Mouse (Mus musculus) forebrain, embryonic 11.5 days (tissue): ENCODE measurements around the gene Ttc8. TPM values are rescaled to one million over a fixed set of nuclear protein-coding genes. Genes with fewer than 3 reads are reported as not detected.
A peak's percentile ranks its signal among the peaks of the same experiment; 100 is the strongest.
"Not testable (repeated sequence)": the region's sequence is repeated elsewhere in the genome, so short reads cannot be mapped to it uniquely, and the experiment has no call there.

Experiments used
- ATAC-seq: fragments of 200-750 bp; cut with Nextera tagmentation; replicated peaks from 2 replicates; pipeline ENCODE4 v1.8.0; 2017; ENCODE audit warnings: moderate TSS enrichment; ENCODE audit not compliant: low FRiP score
- DNase-seq: peaks from one replicate; pipeline ENCODE4 v3.0.0-alpha.2; 2017; ENCODE audit warnings: low spot score
- H3K27ac ChIP-seq: fragments of 300-500 bp; sonication (generic); 2 replicates; pipeline ENCODE4 v1.5.1; 2014; ENCODE audit warnings: low read depth, low read length
- H3K27me3 ChIP-seq: fragments of 300-500 bp; sonication (generic); 2 replicates; pipeline ENCODE4 v1.6.1; 2014; ENCODE audit warnings: mild to moderate bottlenecking, low read length, mixed read lengths; ENCODE audit not compliant: control insufficient read depth, insufficient read depth
- H3K36me3 ChIP-seq: fragments of 300-500 bp; sonication (generic); 2 replicates; pipeline ENCODE4 v1.6.1; 2014; ENCODE audit warnings: mild to moderate bottlenecking, low read length, moderate library complexity, mixed read lengths; ENCODE audit not compliant: control insufficient read depth, insufficient read depth
- H3K4me1 ChIP-seq: fragments of 300-500 bp; sonication (generic); replicated peaks from 2 replicates; pipeline ENCODE4 v1.6.1; 2014; ENCODE audit warnings: low read length, mixed read lengths; ENCODE audit not compliant: control insufficient read depth, insufficient read depth
- H3K4me2 ChIP-seq: fragments of 300-500 bp; sonication (generic); 2 replicates; pipeline ENCODE4 v1.6.1; 2014; ENCODE audit warnings: low read depth, mild to moderate bottlenecking, low read length, moderate library complexity, mixed read lengths; ENCODE audit not compliant: severe bottlenecking
- H3K4me3 ChIP-seq: fragments of 300-500 bp; sonication (generic); 2 replicates; pipeline ENCODE4 v1.5.1; 2014; ENCODE audit warnings: low read depth, low read length
- H3K9ac ChIP-seq: fragments of 300-500 bp; sonication (generic); 2 replicates; pipeline ENCODE4 v1.6.1; 2014; ENCODE audit warnings: low read length
- H3K9me3 ChIP-seq: fragments of 300-500 bp; sonication (generic); 2 replicates; pipeline ENCODE4 v1.6.1; 2016; ENCODE audit warnings: low read length, mixed read lengths; ENCODE audit not compliant: control insufficient read depth
- WGBS: fragments of 180-500 bp; shearing (Covaris S2); extraction: QIAGEN DNeasy Blood & Tissue Kit; methylation state at CpG from one replicate; pipeline ENCODE4 v1.1.7; 2014; 5-methylcytosine and 5-hydroxymethylcytosine counted together
- polyA plus RNA-seq: library from polyadenylated mRNA; unstranded; fragments of >200 nt; fragmentation: Nextera tagmentation; extraction: Ambion mirVana; gene quantifications from 2 replicates; pipeline ENCODE4 v1.2.1, GENCODE M21; 2014

Gene Ttc8
- polyA plus RNA-seq, 1 experiment from 2014 or later, result 48.3 TPM

GRCm38 (mm10) chr12:98900341-98900880, 20.0 kb upstream of the Ttc8 start:
- no peaks in the 10 kb centered on the region for H3K27me3 ChIP-seq
- peaks cover 4% of the 10 kb centered on the region; the same call in 1 of the 2 replicates for H3K4me1 ChIP-seq
- no peaks in the 10 kb centered on the region for H3K9me3 ChIP-seq
- DNase-seq, result peak; percentile 80
- H3K9ac ChIP-seq, result peak overlapping the region; percentile 81
- peak overlapping the region; percentile 89 for H3K4me3 ChIP-seq
- H3K4me2 ChIP-seq, result peak overlapping the region; percentile 67
- no peaks in the 10 kb centered on the region for H3K36me3 ChIP-seq
- WGBS, result 2% methylated on average over 31 of the region's 31 CpGs
- ATAC-seq, result no peak; the same call in 1 of the 2 replicates
- peak overlapping the region; percentile 31; the same call in 1 of the 2 replicates for H3K27ac ChIP-seq

- ATAC-seq, result peak; percentile 93
- Histone ChIP-seq H3K4me3 (peak within 1 kb of the TSS; percentile 89), H3K27ac (peak within 1 kb of the TSS; percentile 74), H3K9ac (peak within 1 kb of the TSS; percentile 81), H3K9me3 (no peaks in the 10 kb centered on the region), H3K36me3 (no peaks in the 10 kb centered on the region), H3K4me2 (peak within 1 kb of the TSS; percentile 67), H3K4me1 (peaks cover 4% of the 10 kb centered on the region; the same call in 1 of the 2 replicates), H3K27me3 (no peaks in the 10 kb centered on the region)
- DNase-seq, result peak; percentile 95
- 1% methylated on average over 82 of the region's 101 CpGs for WGBS
Observed at GRCm38 (mm10) chr12:98900881-98901801, 19.2 kb upstream of the Ttc8 start, which contains the start of gene Eml5. Gene Eml5, minus strand, starts transcription at chr12:98901484.

- WGBS, result 83% methylated on average over 5 of the region's 5 CpGs
- no peaks in the 10 kb centered on the region for H3K9me3 ChIP-seq
- H3K27me3 ChIP-seq, result no peaks in the 10 kb centered on the region
- no peak overlapping the region for H3K27ac ChIP-seq
- ATAC-seq (no peak), DNase-seq (no peak)
- H3K4me3 ChIP-seq, result no peak overlapping the region
- H3K4me1 ChIP-seq, result no peaks in the 10 kb centered on the region
- H3K4me2 ChIP-seq, result no peak overlapping the region
- no peak overlapping the region for H3K9ac ChIP-seq
- no peaks in the 10 kb centered on the region for H3K36me3 ChIP-seq
Observed at GRCm38 (mm10) chr12:98905466-98905865, 14.9 kb upstream of the Ttc8 start.

- H3K4me2 ChIP-seq, result no peak overlapping the region
- no peaks in the 10 kb centered on the region for H3K9me3 ChIP-seq
- H3K27ac ChIP-seq, result no peak overlapping the region
- no peak overlapping the region for H3K9ac ChIP-seq
- no peak overlapping the region for H3K4me3 ChIP-seq
- 80% methylated on average over 9 of the region's 9 CpGs for WGBS
- ATAC-seq (no peak), DNase-seq (no peak)
- H3K36me3 ChIP-seq, result no peaks in the 10 kb centered on the region
- H3K4me1 ChIP-seq, result no peaks in the 10 kb centered on the region
- no peaks in the 10 kb centered on the region for H3K27me3 ChIP-seq
Observed at GRCm38 (mm10) chr12:98910096-98910495, 10.3 kb upstream of the Ttc8 start.

- no peak overlapping the region for H3K4me2 ChIP-seq
- no peak overlapping the region for H3K4me3 ChIP-seq
- WGBS, result 89% methylated on average over 4 of the region's 4 CpGs
- H3K9me3 ChIP-seq, result no peaks in the 10 kb centered on the region
- no peak for DNase-seq
- ATAC-seq, result no peak
- H3K4me1 ChIP-seq, result no peaks in the 10 kb centered on the region
- H3K9ac ChIP-seq, result no peak overlapping the region
- H3K36me3 ChIP-seq, result no peaks in the 10 kb centered on the region
- H3K27me3 ChIP-seq, result no peaks in the 10 kb centered on the region
- no peak overlapping the region for H3K27ac ChIP-seq
Observed at GRCm38 (mm10) chr12:98931174-98931573, 10.8 kb downstream of the Ttc8 start.

- DNase-seq (no peak), ATAC-seq (no peak)
- Histone ChIP-seq H3K4me1 (no peaks in the 10 kb centered on the region), H3K9me3 (no peaks in the 10 kb centered on the region), H3K27ac (no peak overlapping the region), H3K4me2 (no peak overlapping the region), H3K27me3 (no peaks in the 10 kb centered on the region), H3K4me3 (no peak overlapping the region), H3K36me3 (no peaks in the 10 kb centered on the region), H3K9ac (no peak overlapping the region)
- 84% methylated on average over 4 of the region's 4 CpGs for WGBS
Observed at GRCm38 (mm10) chr12:98932441-98932840, 12.1 kb downstream of the Ttc8 start.

GRCm38 (mm10) chr12:98932856-98933255, 12.5 kb downstream of the Ttc8 start:
- DNase-seq (no peak), ATAC-seq (no peak)
- Histone ChIP-seq H3K9ac (no peak overlapping the region), H3K4me1 (no peaks in the 10 kb centered on the region), H3K27me3 (no peaks in the 10 kb centered on the region), H3K4me3 (no peak overlapping the region), H3K36me3 (no peaks in the 10 kb centered on the region), H3K27ac (no peak overlapping the region), H3K4me2 (no peak overlapping the region), H3K9me3 (no peaks in the 10 kb centered on the region)
- WGBS, result 96% methylated on average over 1 of the region's 1 CpGs

- not testable (repeated sequence) for H3K27me3 ChIP-seq, H3K4me1 ChIP-seq, H3K4me3 ChIP-seq, H3K9me3 ChIP-seq, H3K9ac ChIP-seq, ATAC-seq, DNase-seq, H3K36me3 ChIP-seq, H3K4me2 ChIP-seq, H3K27ac ChIP-seq
- WGBS, result 75% methylated on average over 5 of the region's 5 CpGs
Observed at GRCm38 (mm10) chr12:98951295-98951694, 30.9 kb downstream of the Ttc8 start.
